Mouse (Mus musculus) forebrain, embryonic 11.5 days (tissue): ENCODE data around the gene Card19. TPM values are rescaled to one million over a fixed set of nuclear protein-coding genes. Genes with fewer than 3 reads are reported as not detected.

Experiments used
- ATAC-seq: fragments of 200-750 bp; cut with Nextera tagmentation; replicated peaks from 2 replicates; pipeline ENCODE4 v1.8.0; 2017; ENCODE audit warnings: moderate TSS enrichment; ENCODE audit not compliant: low FRiP score
- DNase-seq: peaks from one replicate; pipeline ENCODE4 v3.0.0-alpha.2; 2017; ENCODE audit warnings: low spot score
- H3K27ac ChIP-seq: fragments of 300-500 bp; sonication (generic); 2 replicates; pipeline ENCODE4 v1.5.1; 2014; ENCODE audit warnings: low read depth, low read length
- H3K27me3 ChIP-seq: fragments of 300-500 bp; sonication (generic); 2 replicates; pipeline ENCODE4 v1.6.1; 2014; ENCODE audit warnings: mild to moderate bottlenecking, low read length, mixed read lengths; ENCODE audit not compliant: control insufficient read depth, insufficient read depth
- H3K36me3 ChIP-seq: fragments of 300-500 bp; sonication (generic); 2 replicates; pipeline ENCODE4 v1.6.1; 2014; ENCODE audit warnings: mild to moderate bottlenecking, low read length, moderate library complexity, mixed read lengths; ENCODE audit not compliant: control insufficient read depth, insufficient read depth
- H3K4me1 ChIP-seq: fragments of 300-500 bp; sonication (generic); replicated peaks from 2 replicates; pipeline ENCODE4 v1.6.1; 2014; ENCODE audit warnings: low read length, mixed read lengths; ENCODE audit not compliant: control insufficient read depth, insufficient read depth
- H3K4me2 ChIP-seq: fragments of 300-500 bp; sonication (generic); 2 replicates; pipeline ENCODE4 v1.6.1; 2014; ENCODE audit warnings: low read depth, mild to moderate bottlenecking, low read length, moderate library complexity, mixed read lengths; ENCODE audit not compliant: severe bottlenecking
- H3K4me3 ChIP-seq: fragments of 300-500 bp; sonication (generic); 2 replicates; pipeline ENCODE4 v1.5.1; 2014; ENCODE audit warnings: low read depth, low read length
- H3K9ac ChIP-seq: fragments of 300-500 bp; sonication (generic); 2 replicates; pipeline ENCODE4 v1.6.1; 2014; ENCODE audit warnings: low read length
- H3K9me3 ChIP-seq: fragments of 300-500 bp; sonication (generic); 2 replicates; pipeline ENCODE4 v1.6.1; 2016; ENCODE audit warnings: low read length, mixed read lengths; ENCODE audit not compliant: control insufficient read depth
- WGBS: fragments of 180-500 bp; shearing (Covaris S2); extraction: QIAGEN DNeasy Blood & Tissue Kit; methylation state at CpG from one replicate; pipeline ENCODE4 v1.1.7; 2014; 5-methylcytosine and 5-hydroxymethylcytosine counted together
- polyA plus RNA-seq: library from polyadenylated mRNA; unstranded; fragments of >200 nt; fragmentation: Nextera tagmentation; extraction: Ambion mirVana; gene quantifications from 2 replicates; pipeline ENCODE4 v1.2.1, GENCODE M21; 2014

Gene Card19
- polyA plus RNA-seq, 1 experiment from 2014 or later, result 18.9 TPM

GRCm38 (mm10) chr13:49178839-49179585, 36.8 kb downstream of the Card19 start:
- Histone ChIP-seq H3K9me3 (no peaks in the 10 kb centered on the region), H3K4me1 (no peaks in the 10 kb centered on the region), H3K4me3 (no peak overlapping the region), H3K4me2 (no peak overlapping the region), H3K36me3 (no peaks in the 10 kb centered on the region), H3K27ac (no peak overlapping the region), H3K9ac (no peak overlapping the region), H3K27me3 (no peaks in the 10 kb centered on the region)
- 77% methylated on average over 19 of the region's 19 CpGs for WGBS
- DNase-seq, result no peak
- no peak for ATAC-seq

GRCm38 (mm10) chr13:49175509-49175908, 40.3 kb downstream of the Card19 start:
- no peak overlapping the region for H3K9ac ChIP-seq
- no peak for ATAC-seq
- H3K27ac ChIP-seq, result no peak overlapping the region
- H3K9me3 ChIP-seq, result no peaks in the 10 kb centered on the region
- WGBS, result 84% methylated on average over 10 of the region's 10 CpGs
- no peaks in the 10 kb centered on the region for H3K4me1 ChIP-seq
- DNase-seq, result no peak
- no peaks in the 10 kb centered on the region for H3K36me3 ChIP-seq
- no peak overlapping the region for H3K4me3 ChIP-seq
- H3K4me2 ChIP-seq, result no peak overlapping the region
- H3K27me3 ChIP-seq, result no peaks in the 10 kb centered on the region

- Histone ChIP-seq H3K9ac (no peak overlapping the region), H3K4me3 (no peak overlapping the region), H3K4me1 (no peaks in the 10 kb centered on the region), H3K27me3 (no peaks in the 10 kb centered on the region), H3K27ac (no peak overlapping the region), H3K36me3 (no peaks in the 10 kb centered on the region), H3K4me2 (no peak overlapping the region), H3K9me3 (no peaks in the 10 kb centered on the region)
- peak; percentile 70 for ATAC-seq
- WGBS, result 4% methylated on average over 12 of the region's 12 CpGs
- peak; percentile 94 for DNase-seq
Measured at GRCm38 (mm10) chr13:49172971-49173596, 42.8 kb downstream of the Card19 start.

GRCm38 (mm10) chr13:49172335-49172734, 43.5 kb downstream of the Card19 start:
- no peak overlapping the region for H3K4me2 ChIP-seq
- H3K4me3 ChIP-seq, result no peak overlapping the region
- WGBS, result 90% methylated on average over 7 of the region's 7 CpGs
- H3K4me1 ChIP-seq, result no peaks in the 10 kb centered on the region
- H3K9me3 ChIP-seq, result no peaks in the 10 kb centered on the region
- ATAC-seq (no peak), DNase-seq (no peak)
- H3K27ac ChIP-seq, result no peak overlapping the region
- no peak overlapping the region for H3K9ac ChIP-seq
- no peaks in the 10 kb centered on the region for H3K36me3 ChIP-seq
- H3K27me3 ChIP-seq, result no peaks in the 10 kb centered on the region

- Histone ChIP-seq H3K27ac (no peak overlapping the region), H3K9ac (no peak overlapping the region), H3K9me3 (no peaks in the 10 kb centered on the region), H3K4me3 (no peak overlapping the region), H3K36me3 (no peaks in the 10 kb centered on the region), H3K27me3 (no peaks in the 10 kb centered on the region), H3K4me1 (no peaks in the 10 kb centered on the region), H3K4me2 (no peak overlapping the region)
- 67% methylated on average over 1 of the region's 1 CpGs for WGBS
- DNase-seq (no peak), ATAC-seq (no peak)
Measured at GRCm38 (mm10) chr13:49171729-49172128, 44.1 kb downstream of the Card19 start.

GRCm38 (mm10) chr13:49170623-49171022, 45.2 kb downstream of the Card19 start:
- Histone ChIP-seq H3K4me2 (no peak overlapping the region), H3K4me3 (no peak overlapping the region), H3K27me3 (no peaks in the 10 kb centered on the region), H3K4me1 (no peaks in the 10 kb centered on the region), H3K9me3 (no peaks in the 10 kb centered on the region), H3K36me3 (no peaks in the 10 kb centered on the region), H3K9ac (no peak overlapping the region), H3K27ac (no peak overlapping the region)
- no peak for ATAC-seq
- no peak for DNase-seq
- 92% methylated on average over 11 of the region's 11 CpGs for WGBS

- peak; percentile 91 for DNase-seq
- ATAC-seq, result peak; percentile 66; the same call in 1 of the 2 replicates
- no peak overlapping the region for H3K4me3 ChIP-seq
- 22% methylated on average over 17 of the region's 17 CpGs for WGBS
- H3K9me3 ChIP-seq, result no peaks in the 10 kb centered on the region
- H3K4me1 ChIP-seq, result no peaks in the 10 kb centered on the region
- no peak overlapping the region for H3K9ac ChIP-seq
- H3K27ac ChIP-seq, result no peak overlapping the region
- no peaks in the 10 kb centered on the region for H3K27me3 ChIP-seq
- H3K36me3 ChIP-seq, result no peaks in the 10 kb centered on the region
- no peak overlapping the region for H3K4me2 ChIP-seq
Measured at GRCm38 (mm10) chr13:49169448-49170207, 46.2 kb downstream of the Card19 start.

- no peaks in the 10 kb centered on the region for H3K36me3 ChIP-seq
- no peaks in the 10 kb centered on the region for H3K4me1 ChIP-seq
- ATAC-seq (no peak), DNase-seq (no peak)
- 83% methylated on average over 9 of the region's 9 CpGs for WGBS
- no peak overlapping the region for H3K4me3 ChIP-seq
- no peaks in the 10 kb centered on the region for H3K9me3 ChIP-seq
- no peak overlapping the region for H3K27ac ChIP-seq
- no peak overlapping the region for H3K4me2 ChIP-seq
- no peak overlapping the region for H3K9ac ChIP-seq
- no peaks in the 10 kb centered on the region for H3K27me3 ChIP-seq
Measured at GRCm38 (mm10) chr13:49167081-49167480, 48.8 kb downstream of the Card19 start.
